Mouse (Mus musculus) lung, postnatal 25 days (tissue): ENCODE results near the gene Cops3.
"Not testable (repeated sequence)": the region's sequence is repeated elsewhere in the genome, so short reads cannot be mapped to it uniquely, and the experiment has no call there.

ENCODE experiments used
- DNase-seq: peaks from one replicate; pipeline ENCODE4 v3.0.0; 2022; ENCODE audit warnings: low spot score

Gene Cops3

DNA sequence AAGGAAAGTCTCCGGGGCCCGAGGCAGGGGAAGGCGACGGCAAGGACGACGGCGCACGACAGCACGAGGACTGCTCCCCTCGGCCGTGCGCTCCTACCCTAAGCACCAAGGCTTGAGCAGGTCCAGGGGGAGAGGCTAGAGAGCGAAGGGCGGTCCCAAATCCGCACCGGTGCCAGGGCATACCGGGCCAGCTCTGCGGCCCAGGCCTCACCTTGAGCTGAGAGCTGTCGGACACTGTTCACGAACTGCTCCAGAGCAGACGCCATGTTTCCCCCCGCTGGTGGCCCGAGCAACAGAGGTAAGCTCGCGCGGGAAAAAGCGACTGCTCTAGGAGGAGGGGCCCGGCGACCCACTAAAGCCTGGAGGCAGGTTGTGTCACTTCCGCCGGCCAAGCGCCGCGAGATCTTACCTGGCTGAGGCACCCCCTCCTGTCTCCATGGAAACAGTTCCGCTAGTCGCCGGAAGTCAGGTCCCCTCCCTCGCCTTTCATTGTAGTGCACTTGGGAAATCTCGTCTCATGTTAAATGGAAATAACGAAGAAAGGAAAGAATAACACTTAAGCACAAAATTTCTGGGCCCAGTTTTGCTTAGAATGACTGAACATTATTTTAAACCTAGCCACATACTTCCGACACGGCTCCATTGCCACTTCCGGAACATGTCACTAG lies at the start of gene Cops3:
Gene Cops3, minus strand, starts transcription at position 380 of the 668 bp plus-strand sequence.
- peak; percentile 98 for DNase-seq

DNA sequence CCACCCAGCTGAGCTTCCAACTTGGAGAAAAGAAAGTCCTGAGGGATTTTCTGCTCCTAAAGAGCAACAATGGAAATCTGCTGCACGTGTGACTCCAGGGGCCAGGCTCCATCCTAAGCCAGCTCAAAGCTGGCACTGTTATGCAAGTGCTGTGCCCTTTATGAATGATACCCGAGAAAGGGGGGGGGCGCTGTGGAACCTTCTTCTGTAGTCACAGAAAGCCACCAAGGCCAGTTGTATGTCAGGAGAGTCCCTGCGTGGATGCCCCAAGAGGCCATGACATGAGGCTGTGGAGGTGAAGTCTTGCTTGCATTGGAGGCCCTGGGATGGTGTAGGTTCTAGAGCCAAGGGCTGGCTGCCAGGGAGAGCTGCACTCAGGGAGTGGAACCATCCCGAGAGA lies 48.5 kb upstream of the Cops3 start:
- DNase-seq: no peak

DNA sequence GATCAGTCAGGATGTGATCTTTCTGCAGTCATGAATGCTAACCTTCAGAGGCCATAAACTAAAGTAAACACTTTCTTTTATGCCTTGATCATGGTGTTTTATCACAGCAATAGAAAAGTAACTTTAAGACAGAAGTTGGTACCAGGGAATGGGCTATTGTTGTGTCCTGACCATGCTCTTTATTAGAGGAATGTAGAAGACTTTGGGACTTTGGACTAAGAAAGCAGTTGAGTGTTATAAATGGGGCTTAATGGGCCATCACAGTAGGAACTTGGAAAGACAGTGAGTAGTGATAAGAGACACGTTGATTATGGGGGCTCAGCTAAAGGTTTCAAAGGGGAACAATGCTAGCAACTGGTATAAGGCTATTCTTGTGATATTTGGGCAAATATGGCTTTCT lies 47.3 kb upstream of the Cops3 start:
- no peak for DNase-seq

DNA sequence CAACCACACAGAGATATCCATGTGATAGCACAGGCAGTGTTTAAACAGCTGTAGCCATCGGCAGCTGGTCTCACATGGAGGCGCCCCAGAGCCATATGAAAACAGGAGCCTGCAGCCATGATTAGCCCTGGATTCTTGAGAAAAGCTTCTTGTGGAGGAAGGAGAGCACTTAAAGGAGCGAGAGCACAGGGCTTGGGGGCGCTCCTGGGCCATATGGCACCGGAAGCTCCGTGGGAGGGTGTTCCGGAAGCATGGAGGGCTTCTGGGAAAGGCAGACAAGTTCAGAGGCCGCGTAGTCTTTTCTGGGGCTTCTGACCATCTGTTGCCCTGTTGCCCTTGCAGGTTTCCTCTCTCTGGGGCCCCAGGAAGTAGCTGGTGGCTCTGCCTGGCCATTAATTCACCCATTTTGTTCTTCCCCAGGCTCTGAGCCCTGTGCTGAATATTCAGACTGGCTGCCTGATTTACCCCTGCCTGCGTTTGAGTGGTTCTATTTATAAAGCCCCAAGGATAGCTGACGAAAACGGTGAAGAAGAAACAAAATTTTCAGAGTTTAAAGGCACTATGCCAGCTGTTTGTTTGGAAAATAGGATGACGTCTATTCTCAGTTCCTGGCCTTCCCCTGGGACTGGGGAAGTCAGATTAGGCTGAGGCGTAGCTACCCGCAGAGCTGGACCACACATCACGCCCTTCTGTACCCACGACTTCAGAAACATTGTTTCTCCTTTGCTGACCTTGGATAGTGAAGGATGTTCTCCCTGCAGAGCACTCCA lies 45.8 kb upstream of the Cops3 start:
- DNase-seq: no peak

DNA sequence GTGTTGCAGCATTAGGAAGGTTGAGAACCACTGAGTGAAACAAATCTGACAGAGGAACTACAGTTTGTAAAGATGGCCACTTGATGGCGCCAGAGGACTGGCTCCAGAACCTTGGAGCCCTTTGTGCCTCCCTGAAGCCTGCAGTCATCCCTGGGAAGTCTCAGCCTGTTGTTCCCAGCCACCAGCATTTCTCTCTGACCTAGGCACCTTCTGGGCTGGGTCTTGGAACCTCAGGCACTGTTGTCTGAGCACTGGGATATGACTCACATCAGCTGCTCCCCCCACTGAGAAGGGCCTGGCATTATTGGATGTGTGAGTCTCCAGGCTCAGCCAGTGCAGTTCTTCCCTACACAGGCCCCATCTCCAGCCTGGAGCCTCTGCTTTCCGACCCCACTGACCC lies 40.4 kb upstream of the Cops3 start:
- DNase-seq: peak; percentile 78

DNA sequence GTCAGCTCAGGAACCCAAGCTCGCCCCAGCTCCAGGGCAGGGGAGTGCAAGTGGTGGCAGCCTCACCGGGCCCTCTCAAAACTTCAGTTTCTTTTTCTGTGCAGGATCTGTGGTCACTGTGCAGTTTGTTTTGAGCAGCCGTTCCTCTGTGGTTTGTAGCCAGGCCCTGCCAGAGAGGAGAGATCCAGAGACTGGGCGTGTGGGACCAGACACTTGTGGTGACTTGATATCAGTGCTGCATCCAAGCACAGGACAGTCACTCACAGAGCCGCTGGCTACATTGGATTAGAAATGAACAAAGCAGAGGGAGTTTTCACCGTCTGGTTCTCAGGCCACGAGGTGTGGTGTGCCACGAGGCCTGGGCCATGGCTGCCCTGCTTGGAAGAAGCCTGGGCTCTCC lies 32.5 kb upstream of the Cops3 start:
- DNase-seq: no peak

DNA sequence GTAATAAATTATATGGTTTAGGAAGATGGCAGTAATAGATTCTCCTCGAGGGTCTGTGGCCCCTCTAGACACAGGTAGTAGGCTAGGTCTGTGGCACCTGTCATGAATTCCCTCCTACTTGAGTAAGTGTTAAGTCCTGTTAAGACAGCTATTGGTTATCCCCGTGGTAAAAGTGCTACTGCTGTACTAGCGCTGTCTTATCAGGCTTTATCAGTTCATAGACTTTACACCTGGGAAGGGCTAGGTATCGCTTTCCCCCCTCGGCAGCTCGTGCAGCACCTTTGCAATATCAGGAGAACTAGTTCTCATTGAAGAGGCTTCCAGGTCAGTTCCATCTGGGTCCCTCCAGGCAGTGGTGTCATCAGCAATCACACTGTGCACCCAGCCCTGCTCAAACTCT lies 24.7 kb upstream of the Cops3 start:
- DNase-seq: no peak

DNA sequence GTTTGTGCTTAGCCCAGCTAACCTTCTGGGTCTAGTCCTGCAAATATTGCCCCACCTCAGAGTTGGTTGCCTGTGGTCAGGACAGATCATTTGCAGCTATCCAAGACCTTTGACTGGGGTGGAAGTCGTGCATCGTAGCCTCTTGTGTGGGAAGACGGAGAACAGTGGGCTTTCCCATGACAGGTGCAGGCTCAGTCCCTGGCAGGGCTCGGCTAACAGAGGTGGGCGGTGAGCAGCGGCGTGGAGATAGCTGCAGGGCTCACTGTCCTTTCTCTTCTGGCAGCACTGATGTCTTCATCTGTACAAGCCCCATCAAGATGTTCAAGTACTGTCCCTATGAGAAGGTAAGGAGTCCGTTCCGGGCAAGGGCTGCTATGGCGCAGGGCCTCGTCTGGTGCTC lies 20.8 kb upstream of the Cops3 start:
- no peak for DNase-seq

DNA sequence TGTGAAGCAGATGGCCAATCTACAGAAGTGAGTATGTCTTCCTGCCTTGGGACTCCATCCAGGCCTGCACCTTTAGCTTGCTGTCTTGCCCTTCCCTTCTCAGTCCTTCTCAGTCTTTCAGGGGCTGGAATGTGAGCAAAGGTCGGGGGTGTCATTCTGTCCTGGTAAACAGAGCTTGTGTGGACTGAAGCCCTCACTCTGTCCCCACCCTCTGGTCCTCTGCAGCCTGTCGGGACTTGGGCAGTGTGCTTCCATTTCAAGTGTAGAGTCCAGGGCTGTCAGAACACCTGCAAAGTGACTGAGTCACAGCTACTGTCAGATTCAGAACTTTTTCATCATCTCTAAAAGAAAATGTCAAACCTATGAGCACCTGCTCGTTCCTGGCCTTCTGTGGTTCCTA lies 13.2 kb upstream of the Cops3 start:
- no peak for DNase-seq

DNA sequence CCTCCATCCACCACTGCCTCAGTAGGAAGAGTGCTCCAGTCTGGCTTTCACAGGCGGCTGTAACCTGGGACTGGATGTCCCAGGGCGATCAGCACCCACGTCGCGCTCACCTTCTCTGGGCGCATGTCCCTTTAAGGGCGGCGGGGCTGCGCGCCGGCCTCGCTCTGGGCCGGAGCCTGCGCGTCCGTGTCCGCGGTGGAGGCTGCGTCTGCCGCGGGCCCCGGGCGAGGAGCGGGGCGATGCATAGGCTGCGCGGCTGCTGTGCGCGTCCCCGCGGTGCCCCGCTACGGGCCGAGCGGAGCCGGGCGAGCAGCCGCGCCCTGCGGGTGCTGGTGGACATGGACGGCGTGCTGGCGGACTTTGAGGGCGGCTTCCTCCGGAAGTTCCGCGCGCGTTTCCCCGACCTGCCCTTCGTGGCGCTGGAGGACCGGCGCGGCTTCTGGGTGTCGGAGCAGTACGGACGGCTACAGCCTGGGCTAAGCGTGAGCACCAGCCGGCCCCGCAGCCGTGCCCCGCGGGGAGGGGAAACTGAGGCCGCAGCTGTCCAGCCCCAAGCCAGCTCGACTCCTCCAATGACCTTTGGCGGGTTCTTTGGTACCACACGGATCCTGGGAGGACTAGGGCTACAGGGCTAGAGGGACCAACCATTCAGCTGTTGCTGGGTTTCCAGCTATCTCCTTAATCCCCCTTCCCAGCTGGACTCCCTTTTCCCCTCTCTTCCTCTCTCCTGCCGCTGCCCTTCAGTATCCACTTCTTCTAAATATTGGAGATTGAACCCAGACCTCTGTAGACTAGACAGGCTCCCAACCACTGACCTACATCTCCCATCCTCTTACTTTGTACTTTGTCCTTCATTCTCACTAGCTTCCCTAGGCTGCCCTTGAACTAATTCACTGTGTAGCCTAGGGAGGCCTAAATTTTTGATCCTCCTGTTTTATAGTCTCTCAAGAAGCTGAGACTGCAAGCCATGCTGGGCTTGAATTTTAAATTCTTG lies 8.6 kb upstream of the Cops3 start:
- DNase-seq: peak; percentile 79

DNA sequence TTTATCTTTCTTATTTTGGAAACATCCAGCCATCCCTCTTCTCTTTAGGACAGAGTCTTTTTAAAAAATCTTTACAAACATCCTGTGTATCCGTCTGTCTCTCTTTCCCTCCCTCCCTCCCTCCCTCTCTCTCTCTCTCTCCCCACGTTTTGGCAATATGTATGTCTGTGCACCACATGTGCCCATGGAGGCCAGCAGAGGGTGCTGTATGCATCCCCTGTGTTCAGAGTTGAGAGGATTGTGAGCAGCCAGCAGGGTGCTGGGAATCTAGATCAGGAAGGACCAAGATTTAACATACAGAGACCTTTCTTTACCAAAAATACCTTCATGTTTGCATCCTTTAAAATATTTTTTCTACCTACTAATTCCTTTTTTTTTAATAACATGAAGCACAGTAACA lies 7.5 kb upstream of the Cops3 start:
- DNase-seq: peak; percentile 54

DNA sequence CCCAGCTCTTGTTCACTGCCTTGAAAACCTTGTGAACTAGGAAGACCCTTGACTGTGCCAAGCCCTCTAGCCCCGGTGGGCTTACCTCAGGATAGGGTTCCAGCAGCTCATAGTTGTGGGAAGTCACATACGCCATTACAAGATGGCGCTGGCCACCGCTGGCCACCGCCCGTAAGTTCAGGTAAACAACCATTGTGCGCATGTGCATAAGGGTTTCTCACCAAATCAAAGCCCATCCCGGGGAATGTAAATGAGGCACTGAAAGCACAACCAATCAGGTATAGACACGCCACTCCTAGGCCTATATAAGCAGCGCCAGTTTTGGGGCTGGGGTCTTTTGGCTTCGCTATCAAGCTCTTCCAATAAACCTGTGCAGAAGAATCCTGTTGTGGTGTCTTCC lies 6.7 kb upstream of the Cops3 start:
- no peak for DNase-seq

DNA sequence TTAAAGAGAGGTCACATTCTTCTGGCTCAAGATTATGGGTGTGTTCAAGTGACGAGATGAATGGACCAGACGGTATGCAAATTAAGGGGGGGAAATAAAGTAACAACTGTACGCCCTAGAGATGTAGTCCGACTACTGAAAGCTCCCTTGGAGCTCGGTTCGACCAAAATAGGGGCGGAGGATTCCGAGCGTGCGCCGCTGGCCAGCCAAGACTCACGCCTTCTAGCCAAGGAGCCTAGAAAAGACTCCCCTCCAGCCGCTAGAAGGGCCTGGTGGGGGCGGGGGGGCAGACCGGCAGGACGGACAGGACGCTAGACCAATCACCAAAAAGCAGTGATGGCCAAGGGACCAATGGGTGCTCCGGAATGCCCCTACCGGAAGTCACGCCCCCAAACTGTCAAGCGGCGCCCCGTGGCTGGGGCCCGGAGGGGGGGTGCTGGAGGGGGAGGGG lies 605 bp downstream of the Cops3 start, which contains the start of gene Nt5m:
Gene Nt5m, plus strand, starts transcription at position 440 of the 451 bp plus-strand sequence.
- peak; percentile 94 for DNase-seq

DNA sequence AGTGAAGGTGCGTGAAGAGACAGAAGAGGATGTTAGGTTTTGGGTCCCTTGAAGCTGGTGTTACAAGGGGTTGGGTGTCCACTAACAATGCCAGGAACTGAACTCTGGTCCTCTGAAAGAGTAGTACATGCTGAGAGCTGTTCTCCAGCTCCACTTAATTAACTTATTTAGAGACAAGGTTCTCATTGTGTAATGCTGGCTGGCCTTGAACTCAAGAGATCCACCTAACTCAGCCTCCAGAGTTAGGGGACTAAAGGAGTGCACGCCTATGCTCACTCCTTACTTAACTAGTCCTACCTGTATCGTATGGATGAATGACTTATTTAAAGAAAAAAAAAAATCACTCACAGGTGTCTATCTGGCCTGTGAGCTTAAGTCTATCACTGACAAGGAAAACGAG lies 1.2 kb downstream of the Cops3 start:
- DNase-seq: no peak

DNA sequence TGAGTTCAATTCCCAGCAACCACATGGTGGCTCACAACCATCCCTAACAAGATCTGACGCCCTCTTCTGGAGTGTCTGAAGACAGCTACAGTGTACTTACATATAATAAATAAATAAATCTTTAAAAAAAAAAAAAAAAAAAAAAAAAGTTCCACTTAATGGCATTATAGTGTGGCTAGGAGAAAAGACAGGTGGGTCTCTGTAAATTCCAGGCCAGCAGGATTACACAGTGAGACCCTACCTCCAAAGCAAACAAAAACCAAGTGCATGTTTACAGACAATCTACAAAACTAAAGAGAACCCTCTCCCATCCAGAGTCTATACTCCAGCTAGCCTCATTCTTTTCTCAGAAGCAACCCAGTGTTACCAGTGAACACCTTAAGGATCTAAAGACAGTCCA lies 1.8 kb downstream of the Cops3 start:
- DNase-seq: not testable (repeated sequence)

DNA sequence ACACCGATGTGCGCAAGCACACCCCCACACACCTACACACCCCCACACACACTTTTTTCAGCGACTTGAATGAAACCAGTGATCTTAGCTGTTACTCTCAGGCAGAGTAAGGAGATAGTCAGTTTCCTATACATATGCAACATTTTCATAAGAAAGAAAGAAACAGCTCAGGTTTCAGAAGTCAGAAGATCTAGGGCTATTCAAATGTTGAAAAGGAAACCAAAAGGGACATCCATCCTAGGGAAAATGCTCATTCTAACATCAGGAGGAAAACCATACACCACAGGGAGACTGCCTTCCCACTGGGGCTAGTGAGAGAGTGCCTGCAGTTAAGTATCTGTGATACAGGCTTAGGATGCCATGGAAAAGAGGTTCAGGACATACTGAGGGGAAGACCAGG lies 18.0 kb downstream of the Cops3 start:
- no peak for DNase-seq

DNA sequence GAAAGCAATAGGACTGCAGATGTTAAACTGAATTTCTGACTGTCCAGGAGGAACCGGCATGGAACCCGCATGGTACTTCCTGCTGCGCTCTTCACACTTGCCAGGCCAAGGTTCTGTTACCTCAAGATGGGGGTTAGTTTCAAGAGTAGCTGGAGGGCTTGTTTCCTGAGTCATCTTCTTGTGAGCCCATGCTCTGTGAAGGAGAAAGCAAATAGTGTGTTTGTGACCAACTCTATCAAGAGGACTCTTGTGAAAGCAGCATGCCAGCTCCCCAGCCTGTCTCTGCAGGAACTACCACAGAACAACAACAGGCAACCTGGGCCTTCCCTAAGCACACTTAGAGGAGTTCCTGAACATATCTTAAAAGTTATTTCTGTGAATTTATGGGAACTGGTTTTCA lies 21.7 kb downstream of the Cops3 start:
- DNase-seq: peak; percentile 54

DNA sequence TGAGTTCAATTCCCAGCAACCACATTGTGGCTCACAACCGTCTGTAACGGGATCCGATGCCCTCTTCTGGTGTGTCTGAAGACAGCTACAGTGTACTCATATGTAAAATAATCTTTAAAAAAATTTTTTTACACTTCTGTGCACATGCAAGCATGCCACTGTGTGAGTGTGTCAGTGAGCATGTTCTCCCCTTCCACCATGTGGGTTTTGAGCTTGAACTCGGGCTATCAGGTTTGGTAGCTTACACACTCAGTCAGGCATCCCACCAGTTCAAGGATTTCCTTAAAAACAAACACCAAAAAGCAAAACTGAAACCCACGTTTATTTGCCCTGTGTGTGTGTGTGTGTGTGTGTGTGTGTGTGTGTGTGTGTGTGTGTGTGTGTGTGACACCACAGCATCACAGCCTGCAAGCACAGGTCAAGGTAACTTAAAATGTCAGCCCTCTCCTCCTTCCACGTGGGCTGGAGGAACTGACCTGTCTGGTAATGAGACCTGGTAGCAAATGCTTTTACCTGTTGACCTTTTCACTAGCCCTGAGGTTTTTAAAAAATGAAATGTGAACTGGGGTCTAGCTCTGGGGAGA lies 24.1 kb downstream of the Cops3 start:
- no peak for DNase-seq

DNA sequence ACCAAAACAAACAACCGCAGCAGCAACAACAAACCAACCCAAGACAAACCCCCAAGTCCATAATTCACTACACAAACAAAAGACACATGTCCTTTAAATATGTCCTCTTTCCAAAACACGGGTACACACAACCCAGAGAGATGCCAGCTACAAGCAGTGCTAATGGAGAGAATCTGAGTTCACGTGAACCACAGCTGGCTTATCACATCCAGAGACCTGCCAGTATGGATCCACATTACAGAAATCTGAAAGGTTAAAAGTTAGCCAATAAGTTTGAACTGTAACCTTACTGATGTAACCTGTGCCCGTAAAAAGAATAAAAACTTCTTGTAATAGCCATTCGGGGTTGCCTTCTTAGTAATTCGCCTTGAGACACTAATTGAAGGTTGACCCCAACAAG lies 24.7 kb downstream of the Cops3 start:
- DNase-seq: no peak

DNA sequence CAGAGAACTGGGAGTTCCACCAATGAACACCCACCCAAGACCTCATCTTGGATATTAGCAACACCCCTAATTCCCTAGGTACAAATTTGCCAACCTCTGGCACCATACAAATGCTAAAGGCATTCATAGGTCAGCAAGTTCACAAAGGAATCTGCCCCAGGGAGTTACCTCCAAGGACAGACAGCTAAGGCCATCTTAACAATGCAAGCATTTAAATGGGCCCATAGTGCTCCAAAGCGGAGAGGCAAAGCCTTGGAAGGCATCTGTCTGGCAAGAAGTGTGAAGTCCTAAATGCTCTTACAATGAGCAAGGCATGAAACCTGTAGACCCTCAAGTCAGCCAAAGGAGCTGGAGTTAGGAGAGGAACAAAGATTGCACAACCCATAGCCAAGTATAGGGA lies 25.3 kb downstream of the Cops3 start:
- DNase-seq: no peak

DNA sequence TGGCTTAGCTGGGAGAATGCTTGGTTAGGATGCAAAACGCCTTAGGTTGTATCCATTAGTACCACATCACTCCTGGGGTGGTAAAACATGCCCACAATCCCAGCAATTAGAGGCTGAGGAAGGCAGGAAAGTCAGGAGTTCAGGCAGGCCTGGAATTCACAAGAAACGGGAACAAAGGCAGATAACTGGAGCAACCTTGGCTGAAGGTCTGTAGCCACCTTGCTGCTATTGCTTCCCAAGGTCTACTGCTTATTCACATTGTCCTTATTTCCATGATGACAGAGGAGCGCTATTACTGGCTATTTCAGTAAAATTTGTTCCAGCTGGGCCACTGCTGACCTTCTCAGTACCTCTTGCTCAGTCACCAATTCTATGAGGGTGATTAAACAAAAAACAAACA lies 26.4 kb downstream of the Cops3 start:
- DNase-seq: no peak

DNA sequence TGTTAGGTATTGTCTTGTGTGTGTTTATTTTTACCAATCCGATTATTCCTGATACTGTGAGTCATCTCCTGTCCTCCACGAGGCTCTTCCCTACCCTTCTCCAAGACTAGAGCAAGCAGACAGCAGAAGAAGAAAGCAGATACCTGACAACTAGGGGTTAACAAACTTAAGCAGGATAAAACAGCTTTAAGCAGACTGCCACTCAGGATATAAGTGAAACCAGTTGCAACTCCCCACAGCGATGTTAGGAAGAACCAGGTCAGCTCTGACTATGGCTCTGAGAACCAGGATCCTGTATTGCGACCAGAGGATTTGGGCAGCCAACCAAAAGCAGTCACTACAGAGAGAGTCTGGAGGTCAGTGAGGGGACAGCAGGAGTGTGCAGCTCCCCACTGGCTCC lies 28.4 kb downstream of the Cops3 start:
- no peak for DNase-seq
